Mouse (Mus musculus): ENCODE measurements at regions not wholly inside any gene's neighbourhood (a gene's known extent, or its start where the extent isn't known, plus 50 kb on each side); places are given as distances from the start of the nearest gene placed in this dataset.

GRCm38 (mm10) chr2:115338178-115338577 is 243.3 kb upstream of the BC052040 start:
- TF ChIP-seq CTCF (conservative IDR thresholded peaks at IDR 0.05; ENCODE audit: low read length) (no peak), NANOG (IDR thresholded peaks at IDR 0.05; ENCODE audit: borderline replicate concordance, low read length) (no peak)
